Mouse (Mus musculus): ENCODE data around the gene Gm266.

- TF ChIP-seq POLR2A (IDR thresholded peaks at IDR 0.05; ENCODE audit: borderline replicate concordance, low read depth, low read length) (no peak), CTCF (IDR thresholded peaks at IDR 0.05; ENCODE audit: low read depth, low read length) (no peak)
Observed at GRCm38 (mm10) chr12:111440701-111441373, 44.8 kb downstream of the Gm266 start.

Data from bone marrow macrophage, adult 2 months (primary cell).